Mouse (Mus musculus): ENCODE results near the gene Klra1. TPM values are rescaled to one million over a fixed set of nuclear protein-coding genes. Genes with fewer than 3 reads are reported as not detected.
"Not testable (repeated sequence)": the region's sequence is repeated elsewhere in the genome, so short reads cannot be mapped to it uniquely, and the experiment has no call there.

Gene Klra1
- not detected for total RNA-seq (2021)
- not detected in 2 replicates for polyA plus RNA-seq (2012; rRNA removed)
- long read RNA-seq: 0 reads

GRCm38 (mm10) chr6:130386750-130387149 is at the start of gene Klra1:
Klra1 (minus strand) TSS chr6:130386874.
- no peak within 1 kb of the TSS for H3K4me3 ChIP-seq
- DNase-seq: no peak
- H3K9ac ChIP-seq (ENCODE audit: low read depth, low read length): no peak within 1 kb of the TSS
- 60% methylated on average over 2 of the region's 2 CpGs for WGBS
- no peaks in the 10 kb centered on the region for H3K4me1 ChIP-seq (ENCODE audit: control insufficient read depth, insufficient read depth, low read length)
- no peaks in the 10 kb centered on the region for H3K36me3 ChIP-seq (ENCODE audit: control insufficient read depth, insufficient read depth, low read length)
- no peaks in the 10 kb centered on the region for H3K27me3 ChIP-seq (ENCODE audit: control insufficient read depth, insufficient read depth, low read length)
- TF ChIP-seq EP300 (IDR thresholded peaks at IDR 0.05; ENCODE audit: insufficient read depth, low read depth, low read length): no peak
- no peak for TF ChIP-seq POLR2A (IDR thresholded peaks at IDR 0.05; ENCODE audit: insufficient read depth, low read depth, low read length)
- TF ChIP-seq CTCF (IDR thresholded peaks at IDR 0.05): no peak
- no peaks in the 10 kb centered on the region for H3K79me2 ChIP-seq (replicated peaks; ENCODE audit: control insufficient read depth, insufficient read depth, low read length)
- no peak within 1 kb of the TSS for H3K27ac ChIP-seq
- intact Hi-C loops (cut with DNase I): no loop called here

- Histone ChIP-seq H3K27ac (no peak overlapping the region), H3K36me3 (ENCODE audit: control insufficient read depth, insufficient read depth, low read length) (no peaks in the 10 kb centered on the region), H3K79me2 (replicated peaks; ENCODE audit: control insufficient read depth, insufficient read depth, low read length) (no peaks in the 10 kb centered on the region), H3K4me3 (no peak overlapping the region), H3K27me3 (ENCODE audit: control insufficient read depth, insufficient read depth, low read length) (no peaks in the 10 kb centered on the region), H3K4me1 (ENCODE audit: control insufficient read depth, insufficient read depth, low read length) (no peaks in the 10 kb centered on the region), H3K9ac (ENCODE audit: low read depth, low read length) (no peak overlapping the region)
- DNase-seq: no peak
- intact Hi-C loops (cut with DNase I): no loop called here
- TF ChIP-seq CTCF (IDR thresholded peaks at IDR 0.05) (no peak), POLR2A (IDR thresholded peaks at IDR 0.05; ENCODE audit: insufficient read depth, low read depth, low read length) (no peak), EP300 (IDR thresholded peaks at IDR 0.05; ENCODE audit: insufficient read depth, low read depth, low read length) (no peak)
- WGBS: 74% methylated on average over 4 of the region's 4 CpGs
Measured at GRCm38 (mm10) chr6:130429511-130429910, 42.8 kb upstream of the Klra1 start.

- H3K27ac ChIP-seq: no peak overlapping the region
- DNase-seq: no peak
- intact Hi-C loops (cut with DNase I): no loop called here
- no peak overlapping the region for H3K9ac ChIP-seq (ENCODE audit: low read depth, low read length)
- no peaks in the 10 kb centered on the region for H3K27me3 ChIP-seq (ENCODE audit: control insufficient read depth, insufficient read depth, low read length)
- TF ChIP-seq CTCF (IDR thresholded peaks at IDR 0.05) (no peak), EP300 (IDR thresholded peaks at IDR 0.05; ENCODE audit: insufficient read depth, low read depth, low read length) (no peak), POLR2A (IDR thresholded peaks at IDR 0.05; ENCODE audit: insufficient read depth, low read depth, low read length) (no peak)
- no peaks in the 10 kb centered on the region for H3K36me3 ChIP-seq (ENCODE audit: control insufficient read depth, insufficient read depth, low read length)
- 80% methylated on average over 2 of the region's 2 CpGs for WGBS
- H3K79me2 ChIP-seq (replicated peaks; ENCODE audit: control insufficient read depth, insufficient read depth, low read length): no peaks in the 10 kb centered on the region
- H3K4me1 ChIP-seq (ENCODE audit: control insufficient read depth, insufficient read depth, low read length): no peaks in the 10 kb centered on the region
- no peak overlapping the region for H3K4me3 ChIP-seq
Measured at GRCm38 (mm10) chr6:130419158-130419557, 32.5 kb upstream of the Klra1 start.

GRCm38 (mm10) chr6:130404882-130405281 is 18.2 kb upstream of the Klra1 start:
- H3K79me2 ChIP-seq (replicated peaks; ENCODE audit: control insufficient read depth, insufficient read depth, low read length): no peaks in the 10 kb centered on the region
- H3K27ac ChIP-seq: no peak overlapping the region
- TF ChIP-seq POLR2A (IDR thresholded peaks at IDR 0.05; ENCODE audit: insufficient read depth, low read depth, low read length): no peak
- no peak for TF ChIP-seq EP300 (IDR thresholded peaks at IDR 0.05; ENCODE audit: insufficient read depth, low read depth, low read length)
- no peak for TF ChIP-seq CTCF (IDR thresholded peaks at IDR 0.05)
- H3K4me1 ChIP-seq (ENCODE audit: control insufficient read depth, insufficient read depth, low read length): no peaks in the 10 kb centered on the region
- WGBS: 47% methylated on average over 1 of the region's 1 CpGs
- H3K27me3 ChIP-seq (ENCODE audit: control insufficient read depth, insufficient read depth, low read length): no peaks in the 10 kb centered on the region
- H3K36me3 ChIP-seq (ENCODE audit: control insufficient read depth, insufficient read depth, low read length): no peaks in the 10 kb centered on the region
- intact Hi-C loops (cut with DNase I): no loop called here
- no peak overlapping the region for H3K4me3 ChIP-seq
- no peak overlapping the region for H3K9ac ChIP-seq (ENCODE audit: low read depth, low read length)
- DNase-seq: no peak

DNA sequence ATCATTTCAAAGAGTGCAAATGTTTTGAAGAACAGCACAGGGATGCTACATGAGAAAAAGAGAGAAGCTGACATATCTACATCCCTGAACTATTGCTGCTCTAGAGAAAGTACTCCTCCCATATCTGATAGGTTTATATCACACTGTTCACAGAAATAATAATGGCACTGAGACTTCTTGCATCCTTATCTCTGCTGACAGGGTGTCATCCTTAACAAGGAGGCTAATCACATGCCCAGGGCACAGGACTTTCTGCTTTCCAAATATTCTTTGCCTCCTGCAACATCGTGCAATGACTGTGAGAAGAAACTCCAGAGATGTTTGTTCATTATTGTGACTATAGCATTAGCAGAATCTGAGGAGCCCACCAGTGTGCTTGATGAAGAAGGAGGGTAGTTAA is 871 bp downstream of the Klra1 start:
- H3K27ac ChIP-seq: no peak overlapping the region
- no peaks in the 10 kb centered on the region for H3K79me2 ChIP-seq (replicated peaks; ENCODE audit: control insufficient read depth, insufficient read depth, low read length)
- no peaks in the 10 kb centered on the region for H3K36me3 ChIP-seq (ENCODE audit: control insufficient read depth, insufficient read depth, low read length)
- H3K27me3 ChIP-seq (ENCODE audit: control insufficient read depth, insufficient read depth, low read length): no peaks in the 10 kb centered on the region
- TF ChIP-seq EP300 (IDR thresholded peaks at IDR 0.05; ENCODE audit: insufficient read depth, low read depth, low read length) (no peak), POLR2A (IDR thresholded peaks at IDR 0.05; ENCODE audit: insufficient read depth, low read depth, low read length) (no peak), CTCF (IDR thresholded peaks at IDR 0.05) (no peak)
- WGBS: 47% methylated on average over 1 of the region's 1 CpGs
- no peak overlapping the region for H3K4me3 ChIP-seq
- intact Hi-C loops (cut with DNase I): no loop called here
- H3K4me1 ChIP-seq (ENCODE audit: control insufficient read depth, insufficient read depth, low read length): no peaks in the 10 kb centered on the region
- DNase-seq: no peak
- no peak overlapping the region for H3K9ac ChIP-seq (ENCODE audit: low read depth, low read length)

GRCm38 (mm10) chr6:130382375-130382774 is 4.3 kb downstream of the Klra1 start:
- Histone ChIP-seq H3K79me2 (replicated peaks; ENCODE audit: control insufficient read depth, insufficient read depth, low read length) (no peaks in the 10 kb centered on the region), H3K4me1 (ENCODE audit: control insufficient read depth, insufficient read depth, low read length) (no peaks in the 10 kb centered on the region), H3K4me3 (no peak overlapping the region), H3K27me3 (ENCODE audit: control insufficient read depth, insufficient read depth, low read length) (no peaks in the 10 kb centered on the region), H3K27ac (no peak overlapping the region), H3K9ac (ENCODE audit: low read depth, low read length) (no peak overlapping the region), H3K36me3 (ENCODE audit: control insufficient read depth, insufficient read depth, low read length) (no peaks in the 10 kb centered on the region)
- intact Hi-C loops (cut with DNase I): no loop called here
- WGBS: 60% methylated on average over 4 of the region's 4 CpGs
- TF ChIP-seq EP300 (IDR thresholded peaks at IDR 0.05; ENCODE audit: insufficient read depth, low read depth, low read length): no peak
- DNase-seq: no peak

DNA sequence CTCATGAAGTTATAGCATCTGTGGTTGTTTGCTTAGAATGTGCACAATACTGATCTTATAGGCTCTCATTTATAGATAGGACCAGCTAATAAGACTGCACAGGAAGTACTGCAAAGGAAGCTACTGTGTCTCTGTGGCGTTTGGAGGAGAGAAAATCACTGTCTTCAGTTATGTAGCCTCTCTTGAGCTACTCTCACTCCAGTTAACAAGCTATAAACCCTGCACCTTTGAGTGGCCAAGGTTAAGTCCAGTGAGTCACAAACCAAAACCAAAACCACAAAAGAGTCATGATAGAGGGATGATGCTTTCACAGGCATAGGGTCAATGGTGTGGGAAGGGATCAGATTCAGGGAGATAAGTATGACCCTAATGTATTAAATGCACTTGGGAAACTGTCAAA is 41.3 kb downstream of the Klra1 start:
- H3K27me3 ChIP-seq (ENCODE audit: control insufficient read depth, insufficient read depth, low read length); H3K4me3 ChIP-seq; H3K9ac ChIP-seq (ENCODE audit: low read depth, low read length); H3K79me2 ChIP-seq (replicated peaks; ENCODE audit: control insufficient read depth, insufficient read depth, low read length); H3K36me3 ChIP-seq (ENCODE audit: control insufficient read depth, insufficient read depth, low read length); H3K27ac ChIP-seq; intact Hi-C loops (cut with DNase I); H3K4me1 ChIP-seq (ENCODE audit: control insufficient read depth, insufficient read depth, low read length); DNase-seq: not testable (repeated sequence)
- WGBS: 25% methylated on average over 1 of the region's 1 CpGs

- not testable (repeated sequence) for DNase-seq; H3K36me3 ChIP-seq (ENCODE audit: control insufficient read depth, insufficient read depth, low read length); H3K79me2 ChIP-seq (replicated peaks; ENCODE audit: control insufficient read depth, insufficient read depth, low read length); H3K4me3 ChIP-seq; H3K9ac ChIP-seq (ENCODE audit: low read depth, low read length); H3K4me1 ChIP-seq (ENCODE audit: control insufficient read depth, insufficient read depth, low read length); H3K27ac ChIP-seq; H3K27me3 ChIP-seq (ENCODE audit: control insufficient read depth, insufficient read depth, low read length)
- WGBS: 42% methylated on average over 2 of the region's 2 CpGs
- intact Hi-C loops (cut with DNase I): loop anchor here (2.0 kb wide), 1 partner anchor 147 kb away; no protein-coding TSS in a partner anchor
Measured at GRCm38 (mm10) chr6:130341973-130342372, 44.7 kb downstream of the Klra1 start.
